Mouse (Mus musculus) midbrain, embryonic 14.5 days (tissue): ENCODE results near the gene Serinc5. TPM values are rescaled to one million over a fixed set of nuclear protein-coding genes. Genes with fewer than 3 reads are reported as not detected.
A peak's percentile ranks its signal among the peaks of the same experiment; 100 is the strongest.
"Not testable (repeated sequence)": the region's sequence is repeated elsewhere in the genome, so short reads cannot be mapped to it uniquely, and the experiment has no call there.

Source experiments
- ATAC-seq: fragments of 200-750 bp; cut with Nextera tagmentation; 2 replicates; pipeline ENCODE4 v1.8.0; 2017; ENCODE audit warnings: moderate number of reproducible peaks, moderate library complexity; ENCODE audit not compliant: low FRiP score, low TSS enrichment
- DNase-seq: peaks from one replicate; pipeline ENCODE4 v3.0.0-alpha.2; 2015
- H3K27ac ChIP-seq: fragments of 300-500 bp; sonication (generic); replicated peaks from 2 replicates; pipeline ENCODE4 v1.5.1; 2014; ENCODE audit warnings: mild to moderate bottlenecking, low read depth, low read length, moderate library complexity
- H3K27me3 ChIP-seq: fragments of 300-500 bp; sonication (generic); 2 replicates; pipeline ENCODE4 v1.6.1; 2014; ENCODE audit warnings: low read length, control low read depth, mixed read lengths; ENCODE audit not compliant: control insufficient read depth, insufficient read depth
- H3K36me3 ChIP-seq: fragments of 300-500 bp; sonication (generic); 2 replicates; pipeline ENCODE4 v1.6.1; 2014; ENCODE audit warnings: low read length, control low read depth; ENCODE audit not compliant: control insufficient read depth, insufficient read depth
- H3K4me1 ChIP-seq: fragments of 300-500 bp; sonication (generic); 2 replicates; pipeline ENCODE4 v1.6.1; 2014; ENCODE audit warnings: mild to moderate bottlenecking, antibody characterized with exemption, low read length, control low read depth; ENCODE audit not compliant: control insufficient read depth, insufficient read depth
- H3K4me2 ChIP-seq: fragments of 300-500 bp; sonication (generic); 2 replicates; pipeline ENCODE4 v1.6.1; 2014; ENCODE audit warnings: mild to moderate bottlenecking, low read length, moderate library complexity
- H3K4me3 ChIP-seq: fragments of 300-500 bp; sonication (generic); replicated peaks from 2 replicates; pipeline ENCODE4 v1.5.1; 2014; ENCODE audit warnings: low read depth, low read length
- H3K9ac ChIP-seq: fragments of 300-500 bp; sonication (generic); replicated peaks from 2 replicates; pipeline ENCODE4 v1.6.1; 2014; ENCODE audit warnings: mild to moderate bottlenecking, low read length, moderate library complexity
- H3K9me3 ChIP-seq: fragments of 300-500 bp; sonication (generic); 2 replicates; pipeline ENCODE4 v1.6.1; 2016; ENCODE audit warnings: low read length, control low read depth, mixed read lengths; ENCODE audit not compliant: control insufficient read depth
- WGBS: fragments of 180-500 bp; shearing (Covaris S2); extraction: QIAGEN DNeasy Blood & Tissue Kit; methylation state at CpG from one replicate; pipeline ENCODE4 v1.1.7; 2014; 5-methylcytosine and 5-hydroxymethylcytosine counted together
- polyA plus RNA-seq: library from polyadenylated mRNA; unstranded; fragments of >200 nt; fragmentation: Nextera tagmentation; extraction: Ambion mirVana; gene quantifications from 2 replicates; pipeline ENCODE4 v1.2.1, GENCODE M21; 2014

Gene Serinc5
- polyA plus RNA-seq, 1 experiment from 2014 or later, result 15.4 TPM

GRCm38 (mm10) chr13:92591225-92591624 lies 19.7 kb upstream of the Serinc5 start:
- H3K9me3 ChIP-seq, result no peaks in the 10 kb centered on the region
- H3K36me3 ChIP-seq, result no peaks in the 10 kb centered on the region
- H3K27me3 ChIP-seq, result no peaks in the 10 kb centered on the region
- no peak overlapping the region for H3K4me3 ChIP-seq
- peaks cover 20% of the 10 kb centered on the region for H3K4me1 ChIP-seq
- 56% methylated on average over 3 of the region's 3 CpGs for WGBS
- DNase-seq, result no peak
- H3K27ac ChIP-seq, result no peak overlapping the region
- ATAC-seq, result no peak
- H3K4me2 ChIP-seq, result no peak overlapping the region
- no peak overlapping the region for H3K9ac ChIP-seq

DNA sequence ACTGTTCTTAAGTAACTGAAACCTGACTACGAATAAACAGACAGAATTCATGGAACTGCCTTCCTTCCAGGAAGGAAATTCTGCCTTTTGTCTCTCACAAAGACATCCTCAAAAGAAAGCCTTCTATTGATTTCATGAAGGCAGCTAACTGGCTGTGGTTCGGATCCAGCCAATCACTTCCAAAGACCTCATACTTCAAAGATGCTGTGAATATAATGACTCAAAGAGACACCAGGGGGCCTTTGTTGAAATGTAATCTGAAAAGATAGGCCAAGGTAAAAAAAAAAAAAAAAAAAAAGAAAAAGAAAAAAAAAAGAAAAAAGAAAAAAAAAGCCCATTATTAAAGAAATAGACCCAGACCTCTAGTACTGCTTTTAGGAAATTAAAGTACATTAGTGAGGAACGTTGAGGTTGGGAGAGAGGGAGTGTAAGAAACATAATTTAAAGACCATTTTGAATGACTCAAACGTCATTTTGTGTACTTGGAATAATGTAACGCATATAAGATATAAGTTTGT lies 18.6 kb upstream of the Serinc5 start:
- no peaks in the 10 kb centered on the region for H3K36me3 ChIP-seq
- no peak overlapping the region for H3K4me2 ChIP-seq
- no peak overlapping the region for H3K4me3 ChIP-seq
- 25% methylated on average over 5 of the region's 5 CpGs for WGBS
- DNase-seq, result no peak
- no peaks in the 10 kb centered on the region for H3K27me3 ChIP-seq
- peaks cover 20% of the 10 kb centered on the region for H3K4me1 ChIP-seq
- H3K9me3 ChIP-seq, result no peaks in the 10 kb centered on the region
- H3K9ac ChIP-seq, result no peak overlapping the region
- no peak for ATAC-seq
- H3K27ac ChIP-seq, result no peak overlapping the region

- no peak overlapping the region for H3K4me2 ChIP-seq
- no peak overlapping the region for H3K27ac ChIP-seq
- no peak overlapping the region for H3K4me3 ChIP-seq
- peaks cover 20% of the 10 kb centered on the region for H3K4me1 ChIP-seq
- 18% methylated on average over 12 of the region's 12 CpGs for WGBS
- H3K9ac ChIP-seq, result no peak overlapping the region
- no peaks in the 10 kb centered on the region for H3K27me3 ChIP-seq
- no peak for DNase-seq
- H3K9me3 ChIP-seq, result no peaks in the 10 kb centered on the region
- ATAC-seq, result no peak
- H3K36me3 ChIP-seq, result no peaks in the 10 kb centered on the region
Measured at GRCm38 (mm10) chr13:92592786-92593635, 17.9 kb upstream of the Serinc5 start.

DNA sequence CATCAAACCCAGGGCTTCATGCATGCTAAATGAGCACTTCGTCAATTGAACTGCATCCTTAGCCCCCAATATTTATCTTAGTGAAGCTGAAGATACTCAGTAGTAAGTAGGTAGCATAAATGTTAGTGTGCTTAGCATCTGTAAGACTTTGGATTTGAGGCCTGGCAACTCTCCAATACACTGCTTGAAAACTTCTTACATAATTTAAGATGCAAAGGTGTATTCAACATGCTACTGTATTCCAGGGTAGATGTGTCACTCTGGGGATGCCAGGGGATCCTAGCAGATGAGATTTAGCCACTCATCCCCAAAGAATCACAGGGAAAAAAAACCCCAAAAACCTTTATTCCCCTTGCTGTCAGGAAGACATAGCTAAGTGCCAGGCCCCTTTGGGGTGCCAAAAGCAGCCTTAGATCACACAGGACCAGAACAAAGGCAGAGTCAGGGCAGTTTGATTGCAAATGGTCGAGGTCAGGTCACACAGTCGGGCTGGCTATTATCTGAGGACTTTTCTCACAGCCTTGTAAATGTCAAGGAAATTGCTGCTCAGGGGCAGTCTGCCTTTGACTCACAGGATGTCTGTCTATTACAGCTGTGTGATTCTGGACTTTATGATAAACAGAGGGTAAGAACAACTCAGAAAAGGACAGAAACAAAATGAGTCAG lies 17.0 kb upstream of the Serinc5 start:
- no peak overlapping the region for H3K9ac ChIP-seq
- no peaks in the 10 kb centered on the region for H3K36me3 ChIP-seq
- DNase-seq, result no peak
- no peaks in the 10 kb centered on the region for H3K9me3 ChIP-seq
- peak overlapping the region; percentile 26; the same call in 1 of the 2 replicates for H3K27ac ChIP-seq
- ATAC-seq, result no peak
- H3K4me3 ChIP-seq, result no peak overlapping the region
- H3K4me1 ChIP-seq, result peaks cover 20% of the 10 kb centered on the region
- no peak overlapping the region for H3K4me2 ChIP-seq
- H3K27me3 ChIP-seq, result no peaks in the 10 kb centered on the region
- 15% methylated on average over 3 of the region's 3 CpGs for WGBS

DNA sequence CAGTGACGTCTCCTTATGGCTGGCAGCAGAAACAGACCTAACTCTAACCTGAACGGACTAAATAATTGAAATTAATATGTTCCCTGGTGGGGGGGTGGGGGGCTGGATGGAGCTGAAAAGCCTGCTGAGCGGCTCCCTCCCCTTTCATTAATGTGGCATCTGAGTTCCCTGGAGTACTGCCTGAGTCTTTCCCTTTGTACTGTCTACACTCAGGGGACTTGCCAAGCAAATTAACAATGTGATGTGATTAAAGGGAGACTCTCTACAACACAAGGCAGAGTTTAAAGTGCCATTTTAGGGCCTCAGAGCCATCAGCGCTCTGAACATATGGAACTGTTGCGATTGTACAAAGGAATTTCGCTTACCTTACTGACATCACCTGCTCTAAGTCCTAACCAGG lies 16.4 kb upstream of the Serinc5 start:
- no peaks in the 10 kb centered on the region for H3K36me3 ChIP-seq
- no peak overlapping the region for H3K4me3 ChIP-seq
- DNase-seq, result peak; percentile 44
- 27% methylated on average over 6 of the region's 6 CpGs for WGBS
- ATAC-seq, result peak; percentile 13; the same call in 1 of the 2 replicates
- peaks cover 20% of the 10 kb centered on the region for H3K4me1 ChIP-seq
- H3K4me2 ChIP-seq, result no peak overlapping the region
- peak overlapping the region; percentile 26; the same call in 1 of the 2 replicates for H3K27ac ChIP-seq
- no peaks in the 10 kb centered on the region for H3K9me3 ChIP-seq
- H3K9ac ChIP-seq, result no peak overlapping the region
- no peaks in the 10 kb centered on the region for H3K27me3 ChIP-seq

DNA sequence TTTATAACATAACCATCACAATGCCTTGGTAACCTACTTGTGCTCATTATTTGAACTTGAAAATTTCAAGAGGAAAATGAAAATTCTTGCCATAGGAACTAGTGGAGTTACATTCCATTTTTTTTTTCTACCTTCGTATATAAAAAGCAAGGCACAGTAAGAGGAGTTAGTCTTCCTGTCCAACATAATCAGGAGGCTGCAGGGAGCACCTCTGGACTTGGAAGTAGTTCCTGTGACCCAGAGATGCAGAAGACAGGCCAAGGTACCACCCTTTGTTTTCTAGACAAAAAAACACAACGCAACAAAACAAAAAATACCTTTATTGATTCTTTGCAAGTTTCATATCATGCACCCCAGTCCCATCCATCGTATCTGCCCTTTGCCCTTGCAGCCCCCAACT lies 16.0 kb upstream of the Serinc5 start:
- Histone ChIP-seq H3K9ac (no peak overlapping the region), H3K27ac (no peak overlapping the region), H3K27me3 (no peaks in the 10 kb centered on the region), H3K36me3 (no peaks in the 10 kb centered on the region), H3K4me2 (no peak overlapping the region), H3K4me3 (no peak overlapping the region), H3K4me1 (peaks cover 20% of the 10 kb centered on the region), H3K9me3 (no peaks in the 10 kb centered on the region)
- 81% methylated on average over 3 of the region's 3 CpGs for WGBS
- DNase-seq (no peak), ATAC-seq (no peak)

DNA sequence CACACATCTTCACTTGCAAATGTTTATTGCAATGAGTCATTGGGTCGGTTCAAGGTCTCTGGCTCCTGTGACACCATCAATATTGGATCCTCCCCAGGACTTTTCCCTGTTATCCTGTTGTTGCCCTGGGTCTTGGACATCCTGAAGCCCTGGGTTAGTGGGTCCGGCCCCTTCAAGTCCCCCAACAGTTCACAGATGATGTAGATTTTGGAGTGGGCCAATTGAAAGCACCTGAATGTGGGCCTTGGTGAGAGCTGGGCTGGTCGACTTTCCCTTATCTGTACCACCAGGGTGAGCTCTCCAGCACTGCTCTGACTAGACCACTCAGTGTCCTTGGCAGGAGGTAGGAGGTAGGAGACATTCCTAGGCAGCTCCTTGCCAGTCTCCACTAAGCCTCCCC lies 15.5 kb upstream of the Serinc5 start:
- Histone ChIP-seq H3K4me1 (peaks cover 20% of the 10 kb centered on the region), H3K9me3 (no peaks in the 10 kb centered on the region), H3K27ac (no peak overlapping the region), H3K36me3 (no peaks in the 10 kb centered on the region), H3K4me2 (no peak overlapping the region), H3K4me3 (no peak overlapping the region), H3K27me3 (no peaks in the 10 kb centered on the region), H3K9ac (no peak overlapping the region)
- WGBS, result 71% methylated on average over 3 of the region's 3 CpGs
- no peak for DNase-seq
- ATAC-seq, result no peak

- not testable (repeated sequence) for H3K4me1 ChIP-seq, DNase-seq, H3K36me3 ChIP-seq, H3K27me3 ChIP-seq, H3K9me3 ChIP-seq, H3K4me3 ChIP-seq, H3K27ac ChIP-seq, H3K4me2 ChIP-seq, ATAC-seq, H3K9ac ChIP-seq
- WGBS, result 84% methylated on average over 4 of the region's 4 CpGs
Measured at GRCm38 (mm10) chr13:92605306-92605705, 5.6 kb upstream of the Serinc5 start.
